Mouse (Mus musculus) lung, postnatal 0 days (tissue): Measurements from ENCODE around the gene Cdkn2b.

Experiments used
- CTCF ChIP-seq: IDR thresholded peaks from 2 replicates; pipeline ENCODE4 v1.5.1; 2016; ENCODE audit warnings: antibody characterized with exemption, mild to moderate bottlenecking
- EP300 ChIP-seq: IDR thresholded peaks from 2 replicates; pipeline ENCODE4 v1.6.1; 2016; ENCODE audit warnings: antibody characterized with exemption, mild to moderate bottlenecking, control low read depth

DNA sequence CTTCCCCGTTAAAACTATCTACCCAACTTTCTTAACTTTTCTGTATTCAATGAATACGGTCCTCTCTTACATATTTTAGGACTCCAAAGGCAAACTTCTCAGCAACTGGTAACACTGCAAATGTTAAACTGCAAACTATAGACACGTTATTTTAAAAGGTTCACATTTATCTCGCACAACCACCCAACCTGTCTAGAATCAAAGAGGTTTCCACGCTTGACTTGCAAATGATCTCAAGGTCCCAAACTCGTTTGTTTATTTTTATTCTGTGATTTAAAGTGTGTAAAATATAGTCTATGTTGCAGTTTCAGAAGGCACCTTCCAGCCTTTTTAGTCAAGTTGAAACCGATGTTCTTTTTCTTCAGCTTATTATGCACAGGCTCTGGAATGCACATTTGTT, 29.6 kb downstream of the Cdkn2b start:
- TF ChIP-seq EP300, result no peak
- no peak for TF ChIP-seq CTCF
